Mouse (Mus musculus) heart, embryonic 15.5 days (tissue): ENCODE data around the gene Stambpl1. TPM values are rescaled to one million over a fixed set of nuclear protein-coding genes. Genes with fewer than 3 reads are reported as not detected.
A peak's percentile ranks its signal among the peaks of the same experiment; 100 is the strongest.

Experiments used
- ATAC-seq: fragments of 200-750 bp; cut with Nextera tagmentation; replicated peaks from 2 replicates; pipeline ENCODE4 v1.8.0; 2017; ENCODE audit warnings: low read depth, moderate TSS enrichment; ENCODE audit not compliant: insufficient number of reproducible peaks, insufficient read depth, low FRiP score
- H3K27ac ChIP-seq: fragments of 300-500 bp; sonication (generic); 2 replicates; pipeline ENCODE4 v1.5.1; 2015; ENCODE audit warnings: mild to moderate bottlenecking, inconsistent platforms
- H3K27me3 ChIP-seq: fragments of 300-500 bp; sonication (generic); 2 replicates; pipeline ENCODE4 v1.6.1; 2015; ENCODE audit warnings: inconsistent platforms
- H3K36me3 ChIP-seq: fragments of 300-500 bp; sonication (generic); 2 replicates; pipeline ENCODE4 v1.6.1; 2015; ENCODE audit warnings: mild to moderate bottlenecking, inconsistent platforms
- H3K4me1 ChIP-seq: fragments of 300-500 bp; sonication (generic); replicated peaks from 2 replicates; pipeline ENCODE4 v1.6.1; 2015; ENCODE audit warnings: inconsistent platforms
- H3K4me2 ChIP-seq: fragments of 300-500 bp; sonication (generic); 2 replicates; pipeline ENCODE4 v1.6.1; 2015; ENCODE audit warnings: inconsistent platforms, mild to moderate bottlenecking, moderate library complexity
- H3K4me3 ChIP-seq: fragments of 300-500 bp; sonication (generic); 2 replicates; pipeline ENCODE4 v1.5.1; 2015; ENCODE audit warnings: mild to moderate bottlenecking, inconsistent platforms
- H3K9ac ChIP-seq: fragments of 300-500 bp; sonication (generic); 2 replicates; pipeline ENCODE4 v1.6.1; 2015; ENCODE audit warnings: mild to moderate bottlenecking, inconsistent platforms
- H3K9me3 ChIP-seq: fragments of 300-500 bp; sonication (generic); replicated peaks from 2 replicates; pipeline ENCODE4 v1.6.1; 2016; ENCODE audit warnings: inconsistent platforms
- WGBS: fragments of 180-500 bp; shearing (Covaris S2); methylation state at CpG from one replicate; pipeline ENCODE4 v1.1.7; 2015; ENCODE audit warnings: mixed read lengths; 5-methylcytosine and 5-hydroxymethylcytosine counted together
- polyA plus RNA-seq: library from polyadenylated mRNA; unstranded; fragments of >200 nt; fragmentation: Nextera tagmentation; extraction: Ambion mirVana; gene quantifications from 2 replicates; pipeline ENCODE4 v1.2.1, GENCODE M21; 2015

Stambpl1 gene
- polyA plus RNA-seq, 1 experiment from 2014 or later = 7.6 TPM

DNA sequence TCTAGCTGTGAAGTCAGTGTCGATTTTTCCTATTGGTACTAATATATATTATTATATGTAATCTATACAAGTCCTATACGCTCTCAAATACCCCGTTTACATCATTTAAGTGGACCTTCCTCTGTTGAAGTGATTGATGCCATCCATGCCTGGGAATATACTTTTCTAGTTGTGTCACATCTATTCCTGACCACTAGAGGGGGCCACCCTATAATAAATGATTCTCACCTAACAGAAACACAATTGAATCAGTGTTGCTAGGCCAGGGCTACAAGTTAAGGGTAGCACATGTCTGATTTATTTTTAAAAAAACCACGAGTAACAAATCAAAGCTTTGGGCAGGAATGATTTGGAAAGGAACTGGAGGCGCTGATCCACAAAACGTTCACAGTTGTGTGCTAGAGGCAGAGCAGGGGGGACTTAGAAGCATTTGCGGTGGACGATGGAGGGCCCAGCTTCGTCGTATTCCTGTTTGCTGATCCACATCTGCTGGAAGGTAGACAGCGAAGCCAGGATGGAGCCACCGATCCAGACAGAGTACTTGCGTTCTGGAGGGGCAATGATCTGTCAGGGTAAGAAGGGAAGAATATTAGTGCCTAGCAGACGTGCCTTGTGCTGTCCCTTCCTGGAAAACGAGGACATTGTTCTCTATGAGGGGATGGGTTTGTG lies 49.4 kb downstream of the Stambpl1 start:
- Histone ChIP-seq H3K4me2 (no peak overlapping the region), H3K36me3 (peaks cover 36% of the 10 kb centered on the region), H3K9me3 (no peaks in the 10 kb centered on the region), H3K27me3 (no peaks in the 10 kb centered on the region), H3K4me1 (no peaks in the 10 kb centered on the region), H3K4me3 (no peak overlapping the region), H3K27ac (no peak overlapping the region), H3K9ac (no peak overlapping the region)
- 63% methylated on average over 15 of the region's 15 CpGs for WGBS
- no peak for ATAC-seq

DNA sequence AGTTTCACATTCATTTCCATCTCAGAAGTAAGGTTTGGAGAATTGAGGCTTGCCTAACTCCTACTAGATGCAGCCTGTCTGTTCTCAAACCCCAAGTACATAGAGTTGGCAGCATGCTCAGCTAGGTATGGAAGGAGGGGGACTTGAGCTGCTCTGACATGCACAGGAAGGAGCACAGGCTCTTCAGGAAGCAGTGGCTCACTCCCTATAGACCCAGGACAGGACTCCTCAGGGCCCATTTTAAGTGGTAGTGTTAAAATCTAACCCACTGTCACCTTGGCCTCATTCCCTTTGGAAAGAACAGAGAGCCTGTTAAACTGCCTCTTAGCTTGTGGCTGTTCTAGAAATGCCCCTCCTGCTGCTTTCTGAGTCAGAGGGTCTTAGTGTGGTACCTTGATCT lies 50.9 kb downstream of the Stambpl1 start:
- no peak overlapping the region for H3K27ac ChIP-seq
- H3K9ac ChIP-seq = no peak overlapping the region
- H3K9me3 ChIP-seq = no peaks in the 10 kb centered on the region
- no peaks in the 10 kb centered on the region for H3K27me3 ChIP-seq
- no peak overlapping the region for H3K4me3 ChIP-seq
- no peak overlapping the region for H3K4me2 ChIP-seq
- peaks cover 40% of the 10 kb centered on the region for H3K36me3 ChIP-seq
- no peak for ATAC-seq
- H3K4me1 ChIP-seq = no peaks in the 10 kb centered on the region

DNA sequence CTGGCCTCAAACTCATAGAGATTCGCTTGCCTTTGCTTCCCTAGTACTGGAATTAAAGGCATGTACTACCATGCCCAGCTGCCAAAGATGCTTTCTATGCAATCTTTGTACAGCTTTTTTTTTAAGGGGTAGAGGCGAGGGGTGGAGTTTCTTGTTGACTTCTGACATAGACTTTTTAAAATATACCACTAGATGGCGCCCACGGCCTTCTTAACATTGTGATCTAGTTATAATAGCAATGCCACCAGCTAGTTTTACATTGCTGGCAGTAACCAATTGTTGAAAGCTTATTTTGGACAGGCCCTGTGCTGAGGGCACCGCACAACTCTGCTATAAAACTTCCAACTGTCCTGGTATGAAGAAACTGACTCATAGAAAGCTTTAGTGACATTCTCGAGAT lies 52.0 kb downstream of the Stambpl1 start:
- Histone ChIP-seq H3K4me1 (no peaks in the 10 kb centered on the region), H3K9me3 (no peaks in the 10 kb centered on the region), H3K4me3 (no peak overlapping the region), H3K4me2 (no peak overlapping the region), H3K27me3 (no peaks in the 10 kb centered on the region), H3K27ac (no peak overlapping the region), H3K9ac (no peak overlapping the region), H3K36me3 (peaks cover 48% of the 10 kb centered on the region)
- WGBS = 15% methylated on average over 6 of the region's 6 CpGs
- ATAC-seq = no peak

DNA sequence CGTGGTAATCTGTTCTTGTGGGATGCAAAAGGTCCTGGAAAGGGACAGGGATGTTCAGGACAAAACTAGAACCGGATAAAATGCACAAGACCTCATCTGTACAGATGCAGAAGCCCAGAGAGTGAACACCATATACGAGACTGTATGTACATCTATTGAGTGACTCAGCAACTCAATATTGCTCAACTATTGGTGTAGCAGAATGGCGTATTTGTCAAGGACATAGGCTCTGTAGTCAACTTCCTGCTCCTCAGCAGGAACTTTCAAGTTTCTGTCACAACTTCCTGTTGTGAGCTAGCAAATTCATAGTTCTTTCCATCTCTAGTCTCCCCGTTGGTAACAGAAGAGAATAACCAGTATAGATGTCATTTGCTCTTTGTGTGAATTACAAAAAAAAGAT lies 56.5 kb downstream of the Stambpl1 start:
- no peaks in the 10 kb centered on the region for H3K9me3 ChIP-seq
- no peak for ATAC-seq
- H3K4me3 ChIP-seq = no peak overlapping the region
- H3K27ac ChIP-seq = no peak overlapping the region
- no peaks in the 10 kb centered on the region for H3K27me3 ChIP-seq
- peaks cover 2% of the 10 kb centered on the region; the same call in 1 of the 2 replicates for H3K4me1 ChIP-seq
- H3K4me2 ChIP-seq = no peak overlapping the region
- H3K36me3 ChIP-seq = peaks cover 27% of the 10 kb centered on the region
- no peak overlapping the region for H3K9ac ChIP-seq
- 78% methylated on average over 5 of the region's 5 CpGs for WGBS

DNA sequence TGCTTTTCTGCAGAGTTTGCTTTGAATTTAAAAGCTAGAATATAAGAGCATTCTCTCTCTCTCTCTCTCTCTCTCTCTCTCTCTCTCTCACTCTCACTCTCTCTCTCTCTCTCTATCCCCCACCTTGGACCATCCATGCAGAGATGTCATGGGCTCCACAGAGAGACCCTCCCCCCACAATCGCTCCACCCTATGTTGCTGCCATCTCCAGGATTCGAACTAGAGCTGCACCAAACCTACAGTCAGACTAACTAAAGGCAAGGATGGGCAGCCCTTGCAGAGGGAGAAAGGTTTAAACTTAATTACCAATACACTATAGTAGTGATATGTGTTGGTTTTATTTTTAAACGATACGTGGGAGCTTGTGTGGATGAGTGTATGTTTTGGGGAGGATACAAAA lies 58.6 kb downstream of the Stambpl1 start:
- Histone ChIP-seq H3K4me3 (no peak overlapping the region), H3K4me1 (peaks cover 2% of the 10 kb centered on the region), H3K4me2 (no peak overlapping the region), H3K9me3 (no peaks in the 10 kb centered on the region), H3K36me3 (peaks cover 19% of the 10 kb centered on the region), H3K27me3 (no peaks in the 10 kb centered on the region), H3K9ac (no peak overlapping the region), H3K27ac (no peak overlapping the region)
- 88% methylated on average over 4 of the region's 4 CpGs for WGBS
- no peak for ATAC-seq

DNA sequence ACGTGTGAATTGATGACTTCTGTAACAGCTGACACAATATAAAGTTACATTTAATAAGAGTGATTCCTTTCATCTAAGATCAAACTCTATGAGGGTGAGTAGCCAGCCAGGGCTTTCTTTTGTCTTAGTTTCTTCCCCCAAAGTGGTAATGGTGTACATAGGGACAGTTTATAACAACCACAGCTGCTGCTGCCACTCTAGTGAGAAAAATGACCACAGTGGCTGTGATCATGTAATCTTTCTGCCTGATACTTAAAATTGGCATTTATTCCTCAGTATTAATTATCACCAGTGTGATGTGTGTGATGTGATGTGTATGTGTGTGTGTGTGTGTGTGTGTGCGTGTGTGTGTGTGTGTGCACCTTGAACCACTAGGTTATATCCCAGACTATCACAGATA lies 59.9 kb downstream of the Stambpl1 start:
- Histone ChIP-seq H3K4me1 (peaks cover 2% of the 10 kb centered on the region), H3K9me3 (no peaks in the 10 kb centered on the region), H3K4me3 (no peak overlapping the region), H3K27me3 (no peaks in the 10 kb centered on the region), H3K4me2 (peak overlapping the region; percentile 54; the same call in 1 of the 2 replicates), H3K9ac (no peak overlapping the region), H3K36me3 (peaks cover 8% of the 10 kb centered on the region; the same call in 1 of the 2 replicates), H3K27ac (no peak overlapping the region)
- 70% methylated on average over 2 of the region's 2 CpGs for WGBS
- no peak for ATAC-seq

DNA sequence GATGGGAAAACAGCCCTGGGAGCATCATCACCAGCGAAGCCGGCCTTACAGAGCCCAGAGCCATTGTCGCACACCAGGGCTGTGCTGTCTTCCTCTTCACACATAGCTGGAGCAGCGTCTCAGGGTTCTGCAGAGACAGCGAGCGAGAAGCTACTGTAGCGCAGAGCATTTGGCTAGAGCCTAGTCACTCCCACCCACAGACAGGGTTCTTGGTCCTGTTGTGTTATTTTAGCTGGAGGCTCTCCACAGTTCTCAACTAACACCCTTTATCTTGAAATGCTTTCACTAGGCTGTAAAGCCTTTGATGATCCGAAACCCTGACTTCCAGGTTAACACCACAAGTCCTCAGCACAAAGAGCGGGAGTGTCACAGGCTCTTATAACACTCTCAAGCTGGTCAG lies 60.4 kb downstream of the Stambpl1 start:
- peaks cover 8% of the 10 kb centered on the region; the same call in 1 of the 2 replicates for H3K36me3 ChIP-seq
- peak overlapping the region; percentile 54 for H3K4me2 ChIP-seq
- H3K9ac ChIP-seq = 0 out of 2 replicates have a peak overlapping the region, but pooled peaks have one; percentile 6
- WGBS = 40% methylated on average over 9 of the region's 9 CpGs
- no peaks in the 10 kb centered on the region for H3K9me3 ChIP-seq
- no peak for ATAC-seq
- peaks cover 2% of the 10 kb centered on the region for H3K4me1 ChIP-seq
- peak overlapping the region; percentile 31 for H3K4me3 ChIP-seq
- no peak overlapping the region for H3K27ac ChIP-seq
- H3K27me3 ChIP-seq = no peaks in the 10 kb centered on the region

DNA sequence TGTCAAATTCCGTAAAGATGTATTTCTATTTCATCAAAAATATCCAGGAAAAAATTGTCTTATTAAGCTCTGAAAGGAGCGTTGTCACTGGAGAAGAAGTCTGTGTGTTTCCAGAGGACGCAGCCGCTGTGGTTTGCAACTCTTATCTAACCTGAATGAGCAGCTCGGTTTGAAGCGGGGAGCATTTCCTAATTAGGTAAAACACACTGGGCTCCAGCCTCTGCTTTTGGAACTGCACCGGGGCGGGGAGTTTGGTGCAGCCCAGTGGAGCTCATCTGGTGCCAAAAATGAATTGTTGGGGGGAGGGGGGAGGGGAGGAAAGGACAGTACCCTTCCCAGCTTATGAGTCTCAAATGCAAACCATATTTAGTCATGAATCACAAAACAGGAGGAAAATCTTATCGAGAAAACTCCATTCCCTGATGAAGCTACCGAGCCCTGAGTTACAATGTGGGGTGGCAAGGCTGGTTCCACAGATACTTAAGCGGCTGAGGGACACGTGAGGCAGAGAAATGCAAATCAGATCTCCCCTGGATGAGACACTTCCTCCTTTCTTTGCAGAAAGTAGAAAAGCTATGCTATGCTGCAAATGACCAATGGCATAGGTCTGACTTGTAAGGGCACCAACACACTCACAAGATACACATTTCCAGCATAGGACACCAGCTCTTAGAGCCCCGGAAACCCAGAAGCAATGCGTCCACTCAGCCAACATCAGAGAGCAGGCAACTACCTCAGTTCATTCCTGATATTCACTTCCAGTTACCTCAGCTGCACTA lies 62.3 kb downstream of the Stambpl1 start:
- peak overlapping the region; percentile 48 for H3K9ac ChIP-seq
- WGBS = 12% methylated on average over 14 of the region's 14 CpGs
- H3K4me2 ChIP-seq = peak overlapping the region; percentile 54
- H3K36me3 ChIP-seq = no peaks in the 10 kb centered on the region
- H3K9me3 ChIP-seq = no peaks in the 10 kb centered on the region
- peak overlapping the region; percentile 51 for H3K4me3 ChIP-seq
- H3K4me1 ChIP-seq = peaks cover 2% of the 10 kb centered on the region
- no peak; the same call in 1 of the 2 replicates for ATAC-seq
- H3K27ac ChIP-seq = peak overlapping the region; percentile 85
- no peaks in the 10 kb centered on the region for H3K27me3 ChIP-seq

DNA sequence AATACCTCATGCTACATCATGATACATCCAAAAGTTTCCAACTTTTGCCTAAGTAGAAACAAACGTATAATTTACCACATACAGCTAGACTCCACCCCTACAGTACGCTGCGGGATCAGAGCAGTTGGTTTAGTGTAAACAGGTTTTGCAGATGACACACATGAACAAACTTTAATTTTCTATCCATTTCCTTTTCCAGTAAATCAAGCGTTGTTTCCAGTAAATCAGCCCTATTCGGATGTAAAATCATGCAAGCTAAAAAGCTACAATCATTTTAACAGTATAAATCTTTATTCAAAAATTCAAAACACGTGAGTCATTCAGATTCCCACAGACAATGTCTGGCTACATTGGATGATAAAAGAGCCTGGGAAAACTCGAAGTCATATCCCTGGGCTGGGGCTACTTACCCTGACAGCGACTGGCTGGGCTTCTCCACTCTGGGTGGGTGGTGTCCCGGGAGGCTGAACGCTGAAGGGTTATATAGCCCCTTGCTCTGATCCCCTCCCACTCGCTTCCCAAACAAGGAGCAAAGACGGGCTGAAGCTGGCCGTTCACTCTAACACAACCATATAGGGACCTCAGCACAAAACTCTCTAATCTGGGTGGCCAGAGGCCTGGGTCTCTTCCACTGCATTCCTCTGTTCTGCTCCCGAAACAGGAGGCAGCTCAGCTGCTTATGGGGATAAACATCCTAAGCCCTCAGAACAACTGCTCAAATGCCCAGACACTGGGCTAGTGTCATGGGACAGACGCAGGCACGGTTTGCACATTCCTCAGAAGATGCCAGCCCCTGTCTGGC lies 63.1 kb downstream of the Stambpl1 start, which contains the start of gene Acta2:
Gene Acta2 (minus strand): TSS at position 711 of the 802 bp plus-strand sequence.
- Histone ChIP-seq H3K9ac (peak within 1 kb of the TSS; percentile 48), H3K27me3 (no peaks in the 10 kb centered on the region), H3K4me1 (peaks cover 2% of the 10 kb centered on the region), H3K4me2 (peak within 1 kb of the TSS; percentile 54), H3K4me3 (peak within 1 kb of the TSS; percentile 51), H3K27ac (peak within 1 kb of the TSS; percentile 85), H3K36me3 (no peaks in the 10 kb centered on the region), H3K9me3 (no peaks in the 10 kb centered on the region)
- ATAC-seq = peak; percentile 80
- WGBS = 19% methylated on average over 16 of the region's 16 CpGs

DNA sequence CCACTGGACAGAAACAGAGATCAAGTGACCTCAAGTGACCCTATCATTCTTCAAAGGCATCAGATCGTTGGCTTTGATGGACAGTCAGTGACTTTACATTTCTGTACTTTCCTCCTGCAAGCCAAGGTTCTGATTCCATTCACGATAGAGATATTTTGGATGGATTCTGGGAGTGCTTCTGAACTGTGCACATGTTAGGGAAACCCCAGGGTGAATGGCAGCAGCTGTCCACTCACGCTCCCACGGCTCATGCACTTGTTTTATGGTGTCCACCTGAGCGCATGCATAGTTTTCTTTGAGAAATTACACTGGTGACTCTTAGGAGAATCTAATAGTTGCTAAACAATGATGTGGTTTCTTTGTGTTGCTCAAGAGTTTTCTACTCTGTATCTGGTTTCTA lies 64.1 kb downstream of the Stambpl1 start:
- WGBS = 76% methylated on average over 5 of the region's 5 CpGs
- no peaks in the 10 kb centered on the region for H3K36me3 ChIP-seq
- H3K4me3 ChIP-seq = no peak overlapping the region
- no peaks in the 10 kb centered on the region for H3K9me3 ChIP-seq
- no peaks in the 10 kb centered on the region for H3K27me3 ChIP-seq
- peaks cover 2% of the 10 kb centered on the region for H3K4me1 ChIP-seq
- no peak for ATAC-seq
- no peak overlapping the region for H3K4me2 ChIP-seq
- no peak overlapping the region for H3K9ac ChIP-seq
- H3K27ac ChIP-seq = no peak overlapping the region

DNA sequence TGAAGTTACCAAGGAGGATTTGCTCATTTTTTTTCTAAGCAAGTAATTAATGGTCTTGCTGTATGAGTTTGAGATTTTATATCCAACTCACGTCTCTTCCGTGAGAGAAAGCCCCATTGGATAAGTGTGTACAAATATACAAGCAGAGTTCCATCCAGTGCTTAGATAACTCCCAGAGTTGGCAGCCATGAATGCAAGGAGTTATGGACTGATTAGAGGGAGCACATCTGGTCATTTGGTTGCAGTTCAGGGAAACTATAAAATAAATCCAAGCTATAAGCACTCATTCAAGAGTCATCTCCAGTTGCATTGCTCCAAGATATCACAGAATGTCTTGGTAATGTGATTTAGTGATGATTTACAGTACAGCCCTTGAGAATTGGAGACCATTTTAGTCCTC lies 64.9 kb downstream of the Stambpl1 start:
- Histone ChIP-seq H3K9me3 (no peaks in the 10 kb centered on the region), H3K9ac (no peak overlapping the region), H3K27ac (no peak overlapping the region), H3K4me3 (no peak overlapping the region), H3K4me1 (peaks cover 2% of the 10 kb centered on the region), H3K27me3 (no peaks in the 10 kb centered on the region), H3K4me2 (no peak overlapping the region), H3K36me3 (no peaks in the 10 kb centered on the region)
- no peak for ATAC-seq
- WGBS = 53% methylated on average over 2 of the region's 2 CpGs
